Mouse (Mus musculus): ENCODE measurements at regions not wholly inside any gene's neighbourhood (a gene's known extent, or its start where the extent isn't known, plus 50 kb on each side); places are given as distances from the start of the nearest gene placed in this dataset.

DNA sequence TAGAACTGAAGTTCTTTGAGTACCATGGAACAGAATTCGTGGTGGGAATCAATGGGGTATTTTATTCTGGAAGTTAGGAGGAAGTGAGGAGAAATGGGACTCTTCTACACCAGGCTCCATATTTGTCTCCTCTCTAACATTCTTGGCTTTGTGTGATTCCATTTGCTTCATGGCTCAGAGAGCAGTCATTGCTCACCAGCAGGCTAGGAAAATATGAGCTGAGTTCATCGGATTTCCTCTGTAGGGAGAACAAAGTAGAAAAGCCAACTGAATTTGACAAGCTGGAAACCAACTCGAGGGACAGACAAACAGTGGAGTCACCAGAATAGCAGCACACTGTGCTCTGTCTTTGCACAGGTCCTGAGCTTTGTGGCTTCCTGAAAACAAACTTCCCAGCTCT is 203.7 kb upstream of the Flrt2 start:
- TF ChIP-seq CTCF (IDR thresholded peaks at IDR 0.05; ENCODE audit: borderline replicate concordance, extremely low read depth, insufficient read depth, insufficient read length) (no peak), POLR2A (IDR thresholded peaks at IDR 0.05; ENCODE audit: borderline replicate concordance, extremely low read depth, insufficient read depth, insufficient read length, poor library complexity, severe bottlenecking) (no peak)
